Mouse (Mus musculus) bone marrow macrophage, adult 2 months (primary cell): ENCODE data around the gene Cldn14.

Source experiments
- CTCF ChIP-seq: IDR thresholded peaks from 2 replicates; pipeline ENCODE4 v1.5.1; 2012; ENCODE audit warnings: low read depth, mild to moderate bottlenecking, low read length, moderate library complexity
- POLR2A ChIP-seq: IDR thresholded peaks from 2 replicates; pipeline ENCODE4 v1.6.1; 2012; ENCODE audit warnings: mild to moderate bottlenecking, low read depth, low read length, borderline replicate concordance

DNA sequence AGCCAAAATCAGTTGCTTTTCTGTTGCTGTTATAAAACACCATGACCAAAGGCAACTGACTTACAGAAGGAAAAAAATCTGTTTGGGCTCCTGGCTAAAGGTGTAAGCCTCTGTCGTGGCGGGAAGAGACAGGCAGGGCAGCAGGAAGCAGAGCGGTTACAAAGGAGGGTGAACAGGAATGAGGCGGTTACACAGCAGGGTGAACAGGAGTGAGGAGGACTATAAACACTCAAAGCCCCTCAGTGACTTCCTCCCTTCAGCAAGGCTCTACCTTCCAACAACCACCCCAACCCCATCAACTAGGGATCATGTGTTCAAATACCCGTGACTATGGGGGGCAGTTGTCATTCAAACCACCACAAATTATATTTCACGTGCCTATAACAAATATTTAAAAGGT is 5.2 kb downstream of the Cldn14 start:
- no peak for TF ChIP-seq CTCF
- no peak for TF ChIP-seq POLR2A
